Mouse (Mus musculus) splenic B cell, adult 2 months (primary cell): Measurements from ENCODE around the gene Calhm1.

Experiments used
- DNase-seq: peaks from one replicate; pipeline ENCODE4 v3.0.0-alpha.2; 2011; ENCODE audit warnings: low read depth, low spot score
- H3K27me3 ChIP-seq: 2 replicates; pipeline ENCODE4 v1.6.1; 2012; ENCODE audit warnings: mild to moderate bottlenecking, low read length, moderate library complexity, mixed read lengths; ENCODE audit not compliant: control insufficient read depth, poor library complexity, insufficient read depth, severe bottlenecking
- H3K36me3 ChIP-seq: 2 replicates; pipeline ENCODE4 v1.6.1; 2012; ENCODE audit warnings: mild to moderate bottlenecking, low read length, moderate library complexity, mixed read lengths; ENCODE audit not compliant: control insufficient read depth, poor library complexity, insufficient read depth, severe bottlenecking

The Calhm1 gene

GRCm38 (mm10) chr19:47144154-47144553 lies at the start of gene Calhm1:
Calhm1 (minus strand) TSS chr19:47144254.
- no peak for DNase-seq
- Histone ChIP-seq H3K27me3 (no peaks in the 10 kb centered on the region), H3K36me3 (no peaks in the 10 kb centered on the region)

- no peak for DNase-seq
- Histone ChIP-seq H3K36me3 (no peaks in the 10 kb centered on the region), H3K27me3 (no peaks in the 10 kb centered on the region)
These were observed 48.1 kb upstream of the Calhm1 start for GRCm38 (mm10) chr19:47192158-47192557.

GRCm38 (mm10) chr19:47188515-47189128 lies 44.6 kb upstream of the Calhm1 start:
- H3K27me3 ChIP-seq = no peaks in the 10 kb centered on the region
- no peak for DNase-seq

GRCm38 (mm10) chr19:47186514-47187275 lies 42.6 kb upstream of the Calhm1 start:
- H3K27me3 ChIP-seq = no peaks in the 10 kb centered on the region
- DNase-seq = no peak
- no peaks in the 10 kb centered on the region for H3K36me3 ChIP-seq

More at GRCm38 (mm10) chr19:47188515-47189128, 44.6 kb upstream of the Calhm1 start:
- H3K36me3 ChIP-seq = no peaks in the 10 kb centered on the region

- Histone ChIP-seq H3K36me3 (no peaks in the 10 kb centered on the region), H3K27me3 (no peaks in the 10 kb centered on the region; the same call in 1 of the 2 replicates)
- DNase-seq = no peak
These were observed 40.7 kb upstream of the Calhm1 start for GRCm38 (mm10) chr19:47184736-47185135.

GRCm38 (mm10) chr19:47184221-47184620 lies 40.2 kb upstream of the Calhm1 start:
- no peak for DNase-seq
- H3K36me3 ChIP-seq = no peaks in the 10 kb centered on the region
- H3K27me3 ChIP-seq = no peaks in the 10 kb centered on the region; the same call in 1 of the 2 replicates

- no peaks in the 10 kb centered on the region for H3K36me3 ChIP-seq
- no peak for DNase-seq
- H3K27me3 ChIP-seq = no peaks in the 10 kb centered on the region; the same call in 1 of the 2 replicates
These were observed 36.0 kb upstream of the Calhm1 start for GRCm38 (mm10) chr19:47180011-47180410.

- Histone ChIP-seq H3K27me3 (no peaks in the 10 kb centered on the region; the same call in 1 of the 2 replicates), H3K36me3 (no peaks in the 10 kb centered on the region)
- no peak for DNase-seq
These were observed 35.3 kb upstream of the Calhm1 start for GRCm38 (mm10) chr19:47179272-47179809.

- peak; percentile 29 for DNase-seq
- Histone ChIP-seq H3K27me3 (no peaks in the 10 kb centered on the region; the same call in 1 of the 2 replicates), H3K36me3 (no peaks in the 10 kb centered on the region)
These were observed 34.6 kb upstream of the Calhm1 start, which contains the start of gene Neurl1a for GRCm38 (mm10) chr19:47178431-47179271. Neurl1a (plus strand) TSS chr19:47178820.

GRCm38 (mm10) chr19:47178001-47178400 lies 33.9 kb upstream of the Calhm1 start:
- Histone ChIP-seq H3K36me3 (no peaks in the 10 kb centered on the region), H3K27me3 (no peaks in the 10 kb centered on the region; the same call in 1 of the 2 replicates)
- peak; percentile 18 for DNase-seq

GRCm38 (mm10) chr19:47176916-47177505 lies 33.0 kb upstream of the Calhm1 start:
- no peak for DNase-seq
- no peaks in the 10 kb centered on the region; the same call in 1 of the 2 replicates for H3K27me3 ChIP-seq
- H3K36me3 ChIP-seq = no peaks in the 10 kb centered on the region

- DNase-seq = peak; percentile 39
- Histone ChIP-seq H3K36me3 (no peaks in the 10 kb centered on the region), H3K27me3 (no peaks in the 10 kb centered on the region)
These were observed 31.4 kb upstream of the Calhm1 start for GRCm38 (mm10) chr19:47175472-47175871.

GRCm38 (mm10) chr19:47174515-47174914 lies 30.5 kb upstream of the Calhm1 start:
- Histone ChIP-seq H3K36me3 (no peaks in the 10 kb centered on the region), H3K27me3 (no peaks in the 10 kb centered on the region)
- peak; percentile 63 for DNase-seq

- Histone ChIP-seq H3K36me3 (no peaks in the 10 kb centered on the region), H3K27me3 (0 out of 2 replicates have a peak, but pooled peaks cover 2% of the 10 kb centered on the region)
- peak; percentile 90 for DNase-seq
These were observed 24.8 kb upstream of the Calhm1 start for GRCm38 (mm10) chr19:47168793-47169412.
